Mouse (Mus musculus): Measurements from ENCODE around the gene Robo1.

Robo1 gene

DNA sequence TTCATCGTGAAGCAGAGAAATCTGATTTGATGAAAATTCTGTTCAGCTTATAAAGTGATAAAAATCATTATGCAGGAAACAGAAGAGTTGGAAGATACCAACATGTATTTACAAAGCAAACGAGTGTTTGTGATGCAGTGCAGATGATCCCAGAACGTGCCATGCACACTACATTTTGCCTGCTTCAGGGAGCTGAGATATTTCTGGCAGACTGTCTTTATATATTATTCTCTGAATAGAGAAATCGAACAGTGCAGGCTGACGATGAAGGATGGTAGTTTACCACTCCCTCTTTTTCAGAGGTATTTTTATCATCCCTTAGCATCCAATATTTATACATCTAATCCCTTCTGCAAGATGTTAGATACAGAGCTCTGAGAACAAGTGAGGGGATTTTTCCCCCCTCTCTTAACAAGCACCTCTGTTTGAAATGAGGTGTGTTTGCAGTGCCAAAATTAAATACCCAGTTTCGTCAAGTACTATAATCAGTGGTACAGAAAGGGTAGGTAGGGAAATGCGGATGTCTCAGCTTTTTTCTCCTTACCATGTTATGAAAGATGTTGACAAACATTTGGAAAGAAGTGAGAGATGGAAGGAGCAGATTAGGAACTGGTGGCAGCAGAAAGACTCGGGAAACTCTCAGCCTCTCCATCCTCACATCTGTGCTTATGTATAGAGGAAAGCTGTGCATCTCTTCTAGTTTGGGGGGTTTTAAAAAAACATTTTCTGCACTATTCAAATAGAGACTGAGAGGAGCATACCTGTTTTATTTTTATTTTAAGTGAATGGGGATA, at the start of gene Robo1:
Gene Robo1, plus strand, starts transcription at position 770 of the 794 bp plus-strand sequence.
- DNase-seq (ENCODE audit: low spot score), result no peak

DNA sequence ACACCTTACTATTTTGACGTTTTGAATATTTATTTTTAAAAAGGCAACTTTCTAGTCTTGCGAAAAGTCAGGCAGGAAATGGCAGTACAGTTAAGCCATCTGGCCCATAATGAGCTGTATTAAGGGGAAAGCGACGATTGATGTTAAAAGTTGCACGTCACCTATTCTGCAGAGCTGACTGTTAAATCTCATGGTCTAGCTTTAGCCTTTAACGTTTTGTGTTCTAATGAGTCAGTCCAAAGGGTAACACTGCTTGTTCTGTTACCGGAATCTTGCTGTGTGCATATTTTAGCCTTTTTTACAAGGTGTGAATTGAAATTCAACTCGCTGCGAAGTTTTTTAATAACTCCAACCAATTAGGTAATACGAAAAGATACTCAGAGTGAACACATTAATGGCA, 40.3 kb upstream of the Robo1 start:
- DNase-seq (ENCODE audit: low spot score), result no peak

DNA sequence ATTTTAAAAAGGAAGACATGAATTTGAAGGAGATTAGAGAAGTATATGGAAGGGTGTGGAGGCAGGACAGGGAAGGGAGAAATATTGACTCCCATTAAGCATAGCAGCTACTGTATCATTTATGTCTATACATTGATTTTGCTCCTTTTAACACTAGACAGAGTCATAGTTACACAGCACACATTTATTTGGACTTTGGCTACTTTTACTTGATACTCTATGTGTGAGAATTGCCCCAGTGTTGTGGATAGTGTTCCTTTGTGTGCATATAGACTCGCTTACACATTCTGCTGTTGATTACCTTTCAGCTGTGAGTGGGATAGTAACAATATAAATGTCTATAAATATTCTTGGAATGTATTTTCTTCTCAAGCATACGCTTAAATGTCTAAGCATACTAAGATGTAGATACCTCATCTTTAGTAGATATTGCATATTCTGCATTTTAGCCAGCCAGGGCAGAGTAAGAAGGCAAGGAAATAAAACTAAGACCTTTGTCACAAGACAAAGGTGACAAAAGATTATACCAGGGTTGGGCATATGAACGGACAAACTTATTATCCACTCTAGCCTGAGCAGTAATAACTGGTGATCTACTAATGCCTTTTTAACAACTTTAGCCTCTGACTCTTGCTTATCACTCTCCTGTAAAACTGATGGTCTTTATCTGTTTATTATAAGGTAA, 31.6 kb upstream of the Robo1 start:
- no peak for DNase-seq (ENCODE audit: low spot score)

GRCm38 (mm10) chr16:72308331-72308668, 194 bp downstream of the Robo1 start:
- no peak for DNase-seq (ENCODE audit: low spot score)

DNA sequence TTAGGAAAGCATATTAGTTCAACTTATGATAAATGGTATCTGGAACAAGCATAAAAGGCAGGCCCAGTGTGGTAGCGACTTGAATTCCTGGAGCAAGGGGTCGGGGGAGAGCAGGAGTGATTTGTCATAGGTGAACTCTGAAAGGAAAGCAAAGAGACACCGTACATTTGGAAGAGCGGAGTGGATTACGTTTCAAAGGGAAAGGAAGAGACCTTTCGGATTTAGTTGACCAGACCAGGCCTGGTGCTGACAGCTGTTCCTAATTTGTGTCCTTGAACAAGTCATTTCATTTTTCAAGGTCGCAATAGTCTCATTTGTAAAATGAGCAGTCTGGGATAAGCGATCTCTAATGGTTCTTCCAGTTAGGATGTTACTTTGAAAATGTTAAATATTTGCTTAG, 19.2 kb downstream of the Robo1 start:
- DNase-seq (ENCODE audit: low spot score), result no peak

DNA sequence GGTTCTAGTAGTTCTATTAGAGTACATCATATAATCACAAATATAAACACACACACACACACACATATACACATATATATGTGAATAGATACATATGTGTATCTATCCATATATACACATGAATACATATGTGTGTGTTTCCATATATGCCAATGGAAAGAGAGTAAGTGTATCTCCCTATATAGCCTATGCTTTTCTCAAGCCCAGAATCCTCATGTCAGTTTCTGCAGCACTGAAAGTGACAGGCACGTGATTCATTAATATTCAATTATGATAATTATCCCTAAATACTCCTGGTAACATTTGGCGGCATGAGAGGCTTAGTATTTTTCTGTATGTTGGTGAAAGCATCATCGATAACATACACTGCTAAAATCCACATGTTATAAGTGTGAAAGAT, 20.5 kb downstream of the Robo1 start:
- DNase-seq (ENCODE audit: low spot score), result no peak

DNA sequence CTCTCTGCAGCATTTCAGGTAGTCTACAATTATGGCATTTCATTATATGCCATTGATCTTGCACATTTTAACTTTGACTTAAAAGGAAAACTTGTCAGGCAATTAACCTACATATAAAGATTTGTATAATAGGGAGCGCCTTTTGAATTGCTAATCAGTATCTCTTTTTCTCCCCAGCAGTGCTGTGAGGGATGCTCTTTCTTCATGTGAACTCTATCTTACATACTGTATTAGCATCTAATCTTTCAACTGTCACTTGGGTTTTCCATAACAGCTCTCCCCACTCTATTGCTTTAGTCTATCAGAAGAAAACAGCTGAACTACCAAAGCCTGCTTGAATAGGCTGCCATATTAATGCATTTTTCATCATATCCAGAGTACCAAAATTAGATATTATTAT, 29.7 kb downstream of the Robo1 start:
- DNase-seq (ENCODE audit: low spot score), result no peak

- no peak for DNase-seq (ENCODE audit: low spot score)
These were observed 42.3 kb downstream of the Robo1 start for GRCm38 (mm10) chr16:72350422-72350821.

DNA sequence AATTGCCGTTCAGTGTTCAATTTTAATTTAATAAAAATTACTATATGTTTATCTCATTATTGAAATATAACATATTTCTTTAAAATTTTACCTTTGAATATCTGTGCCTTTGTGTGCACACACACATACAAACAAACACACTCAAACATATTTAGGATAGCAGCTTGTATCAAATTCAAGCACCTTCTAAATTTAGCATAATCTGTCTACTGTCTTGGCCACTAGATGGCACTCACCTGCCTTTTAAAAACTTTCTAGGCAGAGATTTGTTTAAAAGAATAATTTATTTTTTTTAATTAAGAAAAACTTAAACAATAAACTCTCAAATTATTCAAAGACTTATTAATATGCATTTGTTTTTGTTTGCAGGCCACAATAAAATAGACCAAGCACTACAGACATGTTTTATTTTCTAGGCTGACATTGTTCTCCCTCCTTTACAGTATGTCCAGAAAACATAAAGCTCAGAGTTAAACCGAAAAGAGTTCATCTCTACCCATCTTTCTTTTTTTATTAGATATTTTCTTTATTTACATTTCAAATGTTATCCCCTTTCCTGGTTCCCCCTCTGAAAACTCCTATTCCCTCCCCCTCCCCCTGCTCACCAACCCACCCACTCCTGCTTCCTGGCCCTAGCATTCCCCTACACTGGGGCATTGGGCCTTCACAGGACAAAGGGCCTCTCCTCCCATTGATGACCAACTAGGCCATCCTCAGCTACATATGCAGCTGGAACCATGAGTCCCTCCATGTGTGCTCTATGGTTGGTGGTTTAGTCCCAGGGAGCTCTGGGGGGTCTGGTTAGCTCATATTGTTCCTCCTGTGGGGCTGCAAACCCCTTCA, 48.6 kb downstream of the Robo1 start:
- no peak for DNase-seq (ENCODE audit: low spot score)

- no peak for DNase-seq (ENCODE audit: low spot score)
These were observed 68.8 kb downstream of the Robo1 start for GRCm38 (mm10) chr16:72376896-72377295.

- no peak for DNase-seq (ENCODE audit: low spot score)
These were observed 73.7 kb downstream of the Robo1 start for GRCm38 (mm10) chr16:72381819-72382218.

GRCm38 (mm10) chr16:72383566-72383965, 75.5 kb downstream of the Robo1 start:
- no peak for DNase-seq (ENCODE audit: low spot score)

GRCm38 (mm10) chr16:72393512-72393911, 85.4 kb downstream of the Robo1 start:
- no peak for DNase-seq (ENCODE audit: low spot score)

DNA sequence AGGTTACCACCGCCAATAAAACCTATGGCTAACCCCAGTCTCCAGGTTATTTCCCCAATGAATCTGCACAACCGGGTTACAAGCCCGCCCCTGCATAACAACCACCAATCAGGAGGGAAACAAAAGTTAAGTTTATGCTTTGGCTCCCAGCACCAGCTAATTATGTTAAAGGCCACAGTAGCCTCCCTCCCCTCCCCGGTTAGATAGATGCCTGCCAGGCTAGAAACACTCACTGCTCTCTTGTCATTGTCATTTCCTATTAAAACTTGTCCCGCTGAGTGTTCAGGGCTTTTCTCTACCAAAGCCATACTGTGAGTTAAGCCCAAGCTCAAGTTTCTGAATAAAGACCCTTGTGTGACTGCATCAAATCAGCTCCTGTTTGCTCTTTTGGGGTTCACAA, 90.7 kb downstream of the Robo1 start:
- DNase-seq (ENCODE audit: low spot score), result no peak

DNA sequence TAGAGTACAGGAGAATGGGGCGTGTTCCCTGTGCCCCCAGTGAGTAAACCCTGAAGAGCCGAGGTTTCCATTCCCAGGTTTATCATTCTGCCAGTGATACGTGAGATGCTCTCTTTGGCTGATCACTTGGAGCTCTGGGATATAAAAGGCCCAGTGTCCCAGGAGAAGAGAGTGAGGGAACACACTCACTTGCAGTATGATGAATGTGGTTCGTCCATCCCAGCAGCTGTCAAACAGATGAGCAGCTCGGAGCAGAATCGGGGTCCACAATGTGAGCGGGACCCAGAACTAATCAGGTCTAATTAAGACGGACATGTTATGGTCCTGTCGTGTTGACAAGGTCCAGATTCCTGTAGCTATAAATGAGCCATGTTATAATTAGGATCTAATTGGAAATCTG, 94.3 kb downstream of the Robo1 start:
- no peak for DNase-seq (ENCODE audit: low spot score)

DNA sequence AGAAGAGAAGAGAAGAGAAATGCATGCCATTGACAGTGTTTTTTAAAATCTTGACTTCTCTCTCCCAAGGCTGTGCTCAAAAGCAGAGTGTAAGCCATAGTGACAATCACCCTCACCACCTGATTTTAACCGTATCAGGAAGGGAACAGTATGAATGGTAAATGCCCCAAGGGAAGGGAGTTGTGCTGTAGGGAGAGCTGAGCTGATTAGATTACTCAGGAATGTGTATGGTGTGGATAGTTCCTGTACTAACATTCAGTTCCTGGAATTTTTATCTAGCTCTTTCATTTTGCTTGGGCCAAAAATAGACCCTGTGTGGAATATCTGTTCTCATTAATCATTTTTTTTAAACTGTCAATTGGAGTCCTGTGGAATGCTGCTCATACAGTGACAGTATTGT, 101.7 kb downstream of the Robo1 start:
- DNase-seq (ENCODE audit: low spot score), result no peak

- no peak for DNase-seq (ENCODE audit: low spot score)
These were observed 103.7 kb downstream of the Robo1 start for GRCm38 (mm10) chr16:72411669-72412270.

DNA sequence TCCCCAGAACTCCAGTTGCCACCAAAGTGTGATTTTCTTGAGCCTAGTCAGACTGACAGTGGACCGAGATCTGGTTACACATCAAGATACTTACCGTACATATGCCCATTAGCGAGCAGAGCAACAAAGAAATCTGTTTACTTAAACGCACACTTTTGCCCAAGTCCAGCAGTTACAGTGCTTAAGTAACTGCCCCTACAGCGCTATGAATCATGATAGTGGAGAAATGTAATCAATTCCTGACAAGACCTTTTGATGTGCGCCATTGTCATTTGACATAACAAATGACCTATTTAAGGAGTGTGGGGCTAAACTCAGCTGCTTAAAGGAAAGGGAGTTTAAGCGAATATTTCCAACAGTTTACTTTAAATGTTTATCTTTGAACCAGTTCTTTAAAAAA, 104.8 kb downstream of the Robo1 start:
- DNase-seq (ENCODE audit: low spot score), result no peak

GRCm38 (mm10) chr16:72419328-72420066, 111.4 kb downstream of the Robo1 start:
- DNase-seq (ENCODE audit: low spot score), result no peak

DNA sequence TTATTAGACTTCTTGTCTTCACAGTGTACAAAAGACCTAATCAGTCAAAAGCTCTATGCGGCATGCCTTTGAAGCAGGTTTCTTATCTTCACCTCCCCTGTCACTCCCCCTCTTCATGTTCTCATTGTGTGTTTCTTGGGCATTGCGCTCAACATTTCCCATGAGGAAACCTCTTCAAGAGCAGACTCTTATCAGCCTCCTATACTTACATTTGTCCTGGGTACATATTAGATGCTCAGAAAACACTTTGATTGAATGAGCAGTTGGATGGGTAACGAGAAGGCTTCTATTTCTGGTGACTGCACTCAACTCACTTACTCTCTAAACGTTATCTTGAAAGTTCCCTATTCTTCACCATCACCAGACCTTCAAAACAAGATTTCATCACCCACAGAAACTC, 114.3 kb downstream of the Robo1 start:
- no peak for DNase-seq (ENCODE audit: low spot score)

DNA sequence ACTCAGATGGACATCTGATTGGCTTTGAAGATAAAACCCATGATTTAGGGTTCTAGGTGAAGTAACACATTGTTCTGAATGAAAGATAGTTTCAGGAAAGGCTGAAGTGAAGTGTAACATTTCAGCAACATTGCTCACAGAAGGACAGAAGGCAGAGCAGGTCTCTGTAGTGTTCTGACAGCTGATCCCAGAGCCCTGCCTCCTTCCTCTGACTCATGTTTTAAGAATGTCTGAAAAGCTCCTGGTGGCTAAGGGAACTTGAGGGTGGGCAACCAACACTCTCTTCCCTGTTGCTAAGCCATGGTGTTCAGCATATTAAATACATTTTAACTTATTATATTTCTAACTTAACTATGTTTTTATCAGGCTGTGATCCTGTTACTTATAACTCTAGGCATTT, 126.3 kb downstream of the Robo1 start:
- no peak for DNase-seq (ENCODE audit: low spot score)

Data from spleen, adult 12 weeks (tissue).